Mouse (Mus musculus) CH12.LX (cell line): ENCODE measurements at regions not wholly inside any gene's neighbourhood (a gene's known extent, or its start where the extent isn't known, plus 50 kb on each side); places are given as distances from the start of the nearest gene placed in this dataset.

Source experiments
- DNase-seq: peaks from one replicate; pipeline ENCODE4 v3.0.0-alpha.2; 2013; ENCODE audit errors: extremely low read depth
- H3K27ac ChIP-seq: 2 replicates; pipeline ENCODE4 v1.5.1; 2012; ENCODE audit warnings: low read depth, mild to moderate bottlenecking, control low read depth, moderate library complexity; ENCODE audit not compliant: insufficient read depth
- H3K27me3 ChIP-seq: replicated peaks from 2 replicates; pipeline ENCODE3; 2012; ENCODE audit warnings: inconsistent platforms
- H3K36me3 ChIP-seq, 2 experiments: replicated peaks in 1 of 2; 2 replicates each; pipeline versions ENCODE3 to v1.6.1; 2012; ENCODE audit warnings: inconsistent platforms in 1 of 2, low read length in 1 of 2, mild to moderate bottlenecking in 1 of 2, mixed read lengths in 1 of 2, moderate library complexity in 1 of 2; ENCODE audit not compliant: control insufficient read depth in 1 of 2, insufficient read depth in 1 of 2
- H3K4me1 ChIP-seq, 2 experiments: 2 replicates each; pipeline ENCODE4 v1.6.1; 2012; ENCODE audit warnings: inconsistent platforms in 1 of 2, moderate library complexity in 1 of 2; ENCODE audit not compliant: insufficient read depth in 2 of 2, control insufficient read depth in 1 of 2
- H3K4me2 ChIP-seq: 2 replicates; pipeline ENCODE4 v1.6.1; 2012; ENCODE audit warnings: low read depth, mild to moderate bottlenecking, control low read depth; ENCODE audit not compliant: poor library complexity, insufficient read depth, severe bottlenecking
- H3K4me3 ChIP-seq, 3 experiments: fragments of 150-350 bp in 1 of 3; sonication (generic) in 1 of 3; replicated peaks in 1 of 3; 2 replicates each; pipeline versions ENCODE3 to v1.5.1; 2011 to 2012; ENCODE audit warnings: low read depth in 2 of 3, low read length in 2 of 3, mild to moderate bottlenecking in 2 of 3, moderate library complexity in 2 of 3, control low read depth in 1 of 3, improper control_type of control experiment in 1 of 3, inconsistent platforms in 1 of 3, mixed read lengths in 1 of 3; ENCODE audit not compliant: poor library complexity in 1 of 3
- H3K79me2 ChIP-seq: replicated peaks from 2 replicates; pipeline ENCODE4 v1.6.1; 2012; ENCODE audit warnings: mild to moderate bottlenecking, moderate library complexity; ENCODE audit not compliant: control insufficient read depth, poor library complexity, insufficient read depth, severe bottlenecking; ENCODE audit errors: extremely low read depth
- H3K9ac ChIP-seq: 2 replicates; pipeline ENCODE4 v1.6.1; 2012; ENCODE audit warnings: low read depth, mild to moderate bottlenecking, control low read depth, moderate library complexity; ENCODE audit not compliant: insufficient read depth
- H3K9me3 ChIP-seq: replicated peaks from 2 replicates; pipeline ENCODE3; 2012; ENCODE audit warnings: low read length, inconsistent platforms, mixed read lengths
- BHLHE40 ChIP-seq: IDR thresholded peaks from 2 replicates; pipeline ENCODE4 v1.6.1; 2011; ENCODE audit warnings: mild to moderate bottlenecking, low read depth, low read length, improper control_type of control experiment
- CHD1 ChIP-seq: IDR thresholded peaks from 2 replicates; pipeline ENCODE4 v1.6.1; 2012; ENCODE audit warnings: low read depth, low read length, improper control_type of control experiment, inconsistent platforms
- CHD2 ChIP-seq: IDR thresholded peaks from 2 replicates; pipeline ENCODE4 v1.6.1; 2011; ENCODE audit warnings: low read length, improper control_type of control experiment
- CTCF ChIP-seq, 2 experiments: IDR thresholded peaks in 1 of 2; conservative IDR thresholded peaks in 1 of 2; 2 replicates each; pipeline ENCODE4 v1.5.1; 2011 to 2012; ENCODE audit warnings: low read depth in 2 of 2, low read length in 2 of 2, improper control_type of control experiment in 1 of 2, inconsistent platforms in 1 of 2, mild to moderate bottlenecking in 1 of 2, moderate library complexity in 1 of 2
- ELF1 ChIP-seq: IDR thresholded peaks from 2 replicates; pipeline ENCODE4 v1.6.1; 2014; ENCODE audit warnings: low read depth, mild to moderate bottlenecking, inconsistent platforms, low read length, improper control_type of control experiment
- MAFK ChIP-seq: IDR thresholded peaks from 2 replicates; pipeline ENCODE4 v1.6.1; 2011; ENCODE audit warnings: low read length, improper control_type of control experiment; ENCODE audit not compliant: insufficient replicate concordance
- MAX ChIP-seq: IDR thresholded peaks from 2 replicates; pipeline ENCODE4 v1.6.1; 2011; ENCODE audit warnings: low read length, improper control_type of control experiment
- MYC ChIP-seq: IDR thresholded peaks from 2 replicates; pipeline ENCODE4 v1.6.1; 2011; ENCODE audit warnings: low read depth, mild to moderate bottlenecking, improper control_type of control experiment, low read length
- NELFE ChIP-seq: IDR thresholded peaks from 2 replicates; pipeline ENCODE4 v1.6.1; 2011; ENCODE audit warnings: low read depth, low read length, improper control_type of control experiment
- NRF1 ChIP-seq: IDR thresholded peaks from 2 replicates; pipeline ENCODE4 v1.6.1; 2014; ENCODE audit warnings: low read depth, mild to moderate bottlenecking, inconsistent platforms, low read length, improper control_type of control experiment, moderate library complexity
- PAX5 ChIP-seq: IDR thresholded peaks from 2 replicates; pipeline ENCODE4 v1.6.1; 2012; ENCODE audit warnings: low read length, inconsistent platforms, mixed read lengths
- RAD21 ChIP-seq: IDR thresholded peaks from 2 replicates; pipeline ENCODE4 v1.6.1; 2011; ENCODE audit warnings: low read depth, mild to moderate bottlenecking, low read length, improper control_type of control experiment, moderate library complexity
- SIN3A ChIP-seq: IDR thresholded peaks from 2 replicates; pipeline ENCODE4 v1.6.1; 2012; ENCODE audit warnings: low read length, improper control_type of control experiment, inconsistent platforms
- SMC3 ChIP-seq: IDR thresholded peaks from 2 replicates; pipeline ENCODE4 v1.6.1; 2011; ENCODE audit warnings: low read depth, low read length, improper control_type of control experiment
- TBP ChIP-seq: conservative IDR thresholded peaks from 2 replicates; pipeline ENCODE4 v1.6.1; 2011; ENCODE audit warnings: low read depth, low read length, improper control_type of control experiment
- TCF12 ChIP-seq: IDR thresholded peaks from 2 replicates; pipeline ENCODE4 v1.6.1; 2014; ENCODE audit warnings: low read depth, mild to moderate bottlenecking, inconsistent platforms, low read length, improper control_type of control experiment
- USF2 ChIP-seq: conservative IDR thresholded peaks from 2 replicates; pipeline ENCODE4 v1.6.1; 2011; ENCODE audit warnings: low read depth, low read length, improper control_type of control experiment
- ZC3H11A ChIP-seq: IDR thresholded peaks from 2 replicates; pipeline ENCODE4 v1.6.1; 2012; ENCODE audit warnings: low read depth, mild to moderate bottlenecking, inconsistent platforms, low read length, improper control_type of control experiment
- ZNF384 ChIP-seq: IDR thresholded peaks from 2 replicates; pipeline ENCODE4 v1.6.1; 2012; ENCODE audit warnings: low read depth, low read length, improper control_type of control experiment, inconsistent platforms
- dilution Hi-C: fragments of 300-500 bp; cut with MboI; formaldehyde crosslinking; loops from 2 replicates; pipeline ENCODE4 v1.14.3; 2020; ENCODE audit warnings: low sequenced_read_pairs; ENCODE audit not compliant: extremely low pct_unique_long_range_greater_than_20kb, extremely low pct_ligation_motif_present
- in situ Hi-C: fragments of 300-500 bp; cut with MboI; formaldehyde crosslinking; loops from 3 replicates; pipeline ENCODE4 v1.14.3; 2019; ENCODE audit warnings: low sequenced_read_pairs, low pct_ligation_motif_present, low pct_unique_long_range_greater_than_20kb, mixed read lengths

DNA sequence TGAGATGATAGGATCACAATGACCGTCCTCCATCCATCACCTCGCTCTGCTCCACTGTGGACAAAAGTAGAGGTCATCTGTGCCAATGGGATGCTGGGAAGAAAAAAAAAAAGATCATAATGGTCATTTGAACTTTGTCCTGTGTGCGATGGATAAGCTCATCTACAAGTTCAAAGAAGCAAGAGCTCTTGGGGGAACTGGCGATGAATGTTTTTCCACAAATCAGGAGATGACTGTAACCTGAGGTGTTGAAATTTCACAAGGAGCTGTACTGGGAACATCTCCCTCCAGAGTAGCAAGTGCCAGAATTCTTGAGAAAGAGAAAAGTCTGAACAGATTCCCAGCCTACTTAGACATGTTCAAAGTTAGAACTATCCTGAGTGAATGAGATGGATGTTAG, 287.0 kb downstream of the Tns3 start:
- Histone ChIP-seq H3K4me1 (no peaks in the 10 kb centered on the region), H3K4me2 (no peak overlapping the region), H3K27me3 (peaks cover 53% of the 10 kb centered on the region), H3K9me3 (no peaks in the 10 kb centered on the region), H3K79me2 (no peaks in the 10 kb centered on the region), H3K9ac (no peak overlapping the region), H3K27ac (no peak overlapping the region), H3K4me3 (no peak overlapping the region), H3K36me3 (no peaks in the 10 kb centered on the region)
- dilution Hi-C loops (no loop called here), in situ Hi-C loops (no loop called here)
- no peak for DNase-seq
- TF ChIP-seq TCF12 (no peak), ZC3H11A (no peak), CHD1 (no peak), PAX5 (no peak), SIN3A (no peak), NELFE (no peak), SMC3 (no peak), MYC (no peak), NRF1 (no peak), TBP (no peak), ZNF384 (no peak), CTCF (conservative IDR thresholded peaks at IDR 0.05 in 1 of 2, IDR thresholded peaks at IDR 0.05 in 1 of 2; ENCODE audit: low read depth in 2 of 2, low read length in 2 of 2) (no peak), USF2 (no peak), RAD21 (no peak), BHLHE40 (no peak), ELF1 (no peak), MAFK (no peak)

DNA sequence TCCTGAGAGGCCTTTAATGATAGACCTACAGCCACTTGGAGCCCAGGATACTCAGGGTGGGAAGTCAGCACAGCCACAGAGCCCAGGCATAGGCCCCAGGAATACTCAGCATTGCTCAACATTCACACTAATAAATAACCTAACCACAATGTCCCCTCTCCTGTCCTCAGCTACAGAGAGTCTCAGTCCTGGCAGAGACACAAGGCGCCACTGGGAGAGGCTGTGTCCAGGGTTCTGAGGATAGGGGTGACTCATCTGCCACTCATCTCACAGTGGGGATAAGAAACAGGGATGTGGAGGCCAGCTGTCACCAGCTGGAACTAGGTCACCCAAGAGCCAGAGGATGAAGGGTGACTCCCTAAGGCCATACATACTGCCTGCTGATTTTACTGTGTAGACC, 298.8 kb downstream of the Tns3 start:
- dilution Hi-C loops (no loop called here), in situ Hi-C loops (no loop called here)
- H3K36me3 ChIP-seq, result no peaks in the 10 kb centered on the region
- H3K79me2 ChIP-seq, result no peaks in the 10 kb centered on the region
- no peaks in the 10 kb centered on the region for H3K9me3 ChIP-seq
- peaks cover 49% of the 10 kb centered on the region for H3K27me3 ChIP-seq
- H3K4me3 ChIP-seq, result no peak overlapping the region
- no peak overlapping the region for H3K27ac ChIP-seq
- no peak overlapping the region for H3K4me2 ChIP-seq
- H3K9ac ChIP-seq, result no peak overlapping the region
- TF ChIP-seq PAX5 (no peak), CHD2 (no peak), MAX (no peak)
- DNase-seq, result no peak
- 0 out of 4 replicates have a peak, but pooled peaks cover 0 to 2% of the 10 kb centered on the region in 2 experiments for H3K4me1 ChIP-seq
